ENCODE assay signal across 18 mouse cellular contexts in genomic region chr6:31117666-31118065, GRCm38 (mm10).
"Had no signal": no experiment of that assay in that cellular context is flagged by ENCODE, and none has a peak within 500 bp of the region (broad histone marks: within the 10 kb centered on the region; RNA-seq: fewer than 3 reads in every experiment).

No protein-coding gene starts in this region.

- DNase-seq: liver, postnatal 0 days; lung, adult 2 months; lung, postnatal 14 days; lung, postnatal 4 days; midbrain, embryonic 14.5 days; right cerebral cortex, postnatal 14 days; thymus, adult 2 months; thymus, postnatal 25 days; thymus, postnatal 4 days had no signal

- H3K27me3 ChIP-seq: liver, embryonic 15.5 days; lung, embryonic 15.5 days; midbrain, embryonic 12.5 days; neural tube, embryonic 12.5 days; stomach, embryonic 15.5 days had no signal

- H3K4me2 ChIP-seq: liver, embryonic 15.5 days; lung, embryonic 15.5 days; midbrain, embryonic 12.5 days; neural tube, embryonic 12.5 days; stomach, embryonic 15.5 days had no signal

- H3K27ac ChIP-seq: liver, embryonic 15.5 days; lung, embryonic 15.5 days; midbrain, embryonic 10.5 days; midbrain, embryonic 12.5 days; neural tube, embryonic 12.5 days; stomach, embryonic 15.5 days; stomach, postnatal 0 days had no signal

- H3K4me1 ChIP-seq: neural tube, embryonic 12.5 days; stomach, embryonic 15.5 days had no signal

- ATAC-seq: liver, postnatal 0 days; lung, postnatal 0 days; midbrain, embryonic 16.5 days had no signal

- H3K4me3 ChIP-seq: liver, embryonic 15.5 days; lung, embryonic 15.5 days; midbrain, embryonic 10.5 days; midbrain, embryonic 12.5 days; neural tube, embryonic 12.5 days; stomach, embryonic 15.5 days had no signal

- H3K9me3 ChIP-seq: liver, embryonic 15.5 days; lung, embryonic 15.5 days; midbrain, embryonic 10.5 days; midbrain, embryonic 12.5 days; neural tube, embryonic 12.5 days; stomach, embryonic 15.5 days had no signal

- H3K36me3 ChIP-seq: liver, embryonic 15.5 days; lung, embryonic 15.5 days; midbrain, embryonic 10.5 days; midbrain, embryonic 12.5 days; neural tube, embryonic 12.5 days; stomach, embryonic 15.5 days had no signal
